Mouse (Mus musculus) lung, adult 10 weeks (tissue): ENCODE measurements around the gene Kyat3. TPM values are rescaled to one million over a fixed set of nuclear protein-coding genes. Genes with fewer than 3 reads are reported as not detected.

ENCODE experiments used
- polyA plus RNA-seq: library from polyadenylated mRNA; stranded (reverse); fragments of 350-450 nt; fragmentation: Illumina TruSeq; extraction: RNeasy Lipid Tissue Mini Kit (QIAGEN cat#74804); gene quantifications from one replicate; pipeline ENCODE4 v1.2.3, GENCODE M21; 2014; ENCODE audit warnings: low read depth, low replicate concordance; ENCODE audit not compliant: insufficient read depth

Gene Kyat3
- polyA plus RNA-seq, result 6.1 TPM

GRCm38 (mm10) chr3:142700442-142701322 lies at the start of gene Kyat3:
Gene Kyat3 (plus strand): TSS chr3:142701051.

GRCm38 (mm10) chr3:142764995-142765777 lies 64.3 kb downstream of the Kyat3 start, which contains the start of gene Gtf2b:
Gene Gtf2b (plus strand): TSS chr3:142765045.

Other genes with a start within 250 kb of the Kyat3 start
- 4.4 TPM for gene Gbp5, start 207.1 kb upstream of the Kyat3 start, polyA plus RNA-seq
- gene Gbp7, start 170.7 kb upstream of the Kyat3 start, polyA plus RNA-seq, result 6.5 TPM
- gene Gbp3, start 141.0 kb upstream of the Kyat3 start, polyA plus RNA-seq, result 18.9 TPM
- gene Gbp2b, start 106.2 kb upstream of the Kyat3 start, polyA plus RNA-seq, result 0.33 TPM
- gene Gbp2, start 80.4 kb upstream of the Kyat3 start, polyA plus RNA-seq, result 39.4 TPM
- gene Gtf2b, start 64.0 kb downstream of the Kyat3 start, polyA plus RNA-seq, result 45.5 TPM
- gene Pkn2, start 181.0 kb downstream of the Kyat3 start, polyA plus RNA-seq, result 13.5 TPM